Mouse (Mus musculus): ENCODE measurements around the gene Vangl1.
"Not testable (repeated sequence)": the region's sequence is repeated elsewhere in the genome, so short reads cannot be mapped to it uniquely, and the experiment has no call there.

Gene Vangl1

DNA sequence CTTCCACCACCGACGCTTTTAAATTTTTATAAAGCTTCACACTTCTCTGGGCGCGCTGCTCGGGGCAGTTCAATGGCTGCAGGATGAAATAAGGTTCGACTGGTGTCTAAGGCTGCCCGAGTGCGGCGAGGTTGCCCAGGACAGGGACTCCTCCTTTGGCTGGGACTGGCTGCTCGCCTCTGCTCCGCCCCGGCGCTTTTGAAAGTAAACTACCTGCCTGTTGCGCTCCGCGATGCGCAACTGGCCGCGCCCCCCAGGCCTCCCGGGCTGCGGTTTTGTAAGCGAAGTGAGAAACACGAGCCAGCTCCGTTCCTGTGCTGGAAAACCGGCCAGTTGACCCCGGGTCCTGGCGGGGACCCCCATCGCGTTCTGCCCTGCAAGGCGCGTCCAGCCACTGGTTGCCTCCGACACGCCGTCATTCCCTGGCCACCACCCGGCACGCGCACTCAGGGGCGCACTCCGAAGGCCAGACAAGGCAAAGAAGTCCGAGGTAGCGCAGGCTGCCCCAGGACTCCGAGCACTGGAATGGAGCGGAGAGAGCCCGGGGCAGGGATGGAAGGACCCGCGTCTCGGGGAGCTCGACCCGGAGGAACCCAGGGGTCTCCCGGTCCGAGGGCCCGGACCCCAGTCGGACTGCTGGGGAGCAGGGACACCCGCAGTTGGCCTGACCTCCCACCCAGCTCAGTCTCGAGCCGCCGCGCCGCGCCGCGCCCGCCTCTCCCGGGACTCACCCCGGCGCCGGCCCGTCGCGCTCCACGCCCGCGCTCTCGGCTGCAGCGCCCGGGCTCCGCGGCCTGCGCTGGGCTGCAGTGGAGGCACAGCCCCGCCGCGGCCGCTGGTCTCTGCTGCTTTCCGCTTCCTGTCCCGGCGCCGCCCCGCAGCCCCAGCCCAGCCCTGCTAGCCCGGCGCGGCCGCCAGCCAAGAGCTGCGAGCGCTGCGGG is at the start of gene Vangl1:
Gene Vangl1 (minus strand): TSS at position 913 of the 941 bp plus-strand sequence.
- in situ Hi-C loops (cut with MboI, MseI), result no loop called here

GRCm38 (mm10) chr3:102253554-102253953 is 49.1 kb upstream of the Vangl1 start:
- in situ Hi-C loops (cut with MboI, MseI), result no loop called here

DNA sequence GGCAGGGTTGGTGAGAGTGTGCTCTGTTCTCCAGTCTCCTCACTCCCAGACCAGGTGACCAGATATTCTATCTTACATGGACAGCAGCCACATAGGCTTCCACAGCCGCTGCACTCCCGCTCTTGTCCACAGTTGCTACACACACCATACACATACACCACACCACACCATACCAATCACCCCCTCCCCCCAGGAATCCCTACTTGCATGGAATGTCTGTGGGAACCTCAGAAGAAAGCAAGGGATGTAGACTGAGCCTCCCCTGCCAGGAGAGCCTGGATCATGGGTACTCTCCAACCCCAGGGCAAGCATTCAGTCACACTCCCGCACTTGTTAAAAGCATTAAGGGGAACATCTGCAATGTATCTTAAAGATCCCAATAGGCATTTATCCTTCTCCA is 48.4 kb upstream of the Vangl1 start:
- in situ Hi-C loops (cut with MboI, MseI), result no loop called here

GRCm38 (mm10) chr3:102250873-102251272 is 46.4 kb upstream of the Vangl1 start:
- in situ Hi-C loops (cut with MboI, MseI), result no loop called here

- in situ Hi-C loops (cut with MboI, MseI), result no loop called here
Measured at GRCm38 (mm10) chr3:102249401-102249991, 45.0 kb upstream of the Vangl1 start.

DNA sequence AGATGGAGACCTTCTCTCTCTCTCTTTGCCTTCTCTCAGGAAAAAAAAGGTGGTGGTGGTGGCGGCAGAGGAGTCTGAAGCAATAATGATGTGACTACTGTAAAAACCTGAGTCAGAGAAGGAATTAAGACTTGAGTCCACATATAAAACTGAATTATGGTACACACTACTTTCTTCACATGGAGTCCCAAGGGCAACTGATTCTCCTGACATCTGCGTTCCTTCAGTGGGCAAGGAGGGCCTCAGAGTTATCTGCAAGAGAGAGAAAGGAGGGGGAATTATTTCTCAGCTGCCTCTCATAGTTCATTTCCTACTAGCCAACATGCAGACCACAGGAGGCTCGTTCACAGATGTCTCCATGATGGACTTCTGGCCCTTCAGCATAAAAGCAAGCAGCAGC is 40.1 kb upstream of the Vangl1 start:
- in situ Hi-C loops (cut with MboI, MseI), result no loop called here

DNA sequence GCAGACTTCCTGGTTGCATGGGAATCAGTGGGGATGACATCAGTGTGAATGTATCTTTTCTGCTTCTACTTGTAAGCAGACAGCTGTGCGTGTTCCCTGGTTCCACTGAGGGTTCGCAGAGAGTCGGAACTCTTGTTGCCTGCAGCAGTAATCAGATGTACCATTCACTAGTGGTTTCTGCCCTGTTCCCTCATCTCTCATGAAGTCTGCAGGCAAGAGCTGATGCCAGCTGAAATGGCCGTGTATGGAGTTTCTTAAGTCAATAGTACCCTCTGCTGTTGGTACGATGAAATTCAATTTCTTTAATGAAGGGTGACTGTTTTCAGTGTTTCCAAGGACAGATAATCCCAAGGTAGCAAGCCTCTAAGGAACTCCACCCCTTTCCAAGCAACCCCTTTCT is 38.4 kb upstream of the Vangl1 start:
- in situ Hi-C loops (cut with MboI, MseI), result no loop called here

DNA sequence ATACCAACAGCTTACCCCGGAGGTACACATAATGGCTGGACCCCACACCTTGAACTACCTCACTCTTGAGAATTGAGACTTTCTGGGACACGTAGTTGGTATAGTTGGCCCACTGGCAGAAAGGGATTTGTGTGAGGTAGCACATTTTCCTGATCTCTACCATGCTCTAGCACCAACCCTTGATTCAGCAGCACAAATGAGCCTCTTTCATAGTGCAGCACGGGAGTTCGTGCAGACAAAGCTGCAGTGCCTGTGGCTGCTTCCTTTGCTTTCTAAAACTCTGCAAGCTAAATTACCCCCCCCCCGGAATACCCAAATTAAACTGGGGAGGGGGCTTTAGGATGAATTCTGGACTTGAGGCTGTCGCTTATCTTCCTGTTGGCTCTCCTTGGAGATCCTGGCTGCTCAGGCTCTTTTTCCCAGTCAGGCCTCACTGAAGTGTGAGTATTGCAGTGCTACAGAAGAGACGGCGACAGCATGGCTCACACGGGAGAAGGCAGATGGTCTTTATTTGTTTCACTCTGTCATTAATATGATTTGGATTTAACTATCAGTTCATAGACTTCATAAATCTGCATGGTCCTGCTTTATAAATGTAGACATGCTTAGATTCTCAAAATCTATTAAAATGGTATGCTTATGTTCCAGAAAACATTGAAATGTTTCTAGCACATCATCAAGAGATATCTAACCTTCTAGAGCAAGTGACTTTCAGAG is 27.1 kb upstream of the Vangl1 start:
- in situ Hi-C loops (cut with MboI, MseI), result no loop called here

GRCm38 (mm10) chr3:102222756-102223155 is 18.3 kb upstream of the Vangl1 start:
- in situ Hi-C loops (cut with MboI, MseI), result no loop called here

GRCm38 (mm10) chr3:102218301-102218700 is 13.8 kb upstream of the Vangl1 start:
- in situ Hi-C loops (cut with MboI, MseI), result no loop called here

DNA sequence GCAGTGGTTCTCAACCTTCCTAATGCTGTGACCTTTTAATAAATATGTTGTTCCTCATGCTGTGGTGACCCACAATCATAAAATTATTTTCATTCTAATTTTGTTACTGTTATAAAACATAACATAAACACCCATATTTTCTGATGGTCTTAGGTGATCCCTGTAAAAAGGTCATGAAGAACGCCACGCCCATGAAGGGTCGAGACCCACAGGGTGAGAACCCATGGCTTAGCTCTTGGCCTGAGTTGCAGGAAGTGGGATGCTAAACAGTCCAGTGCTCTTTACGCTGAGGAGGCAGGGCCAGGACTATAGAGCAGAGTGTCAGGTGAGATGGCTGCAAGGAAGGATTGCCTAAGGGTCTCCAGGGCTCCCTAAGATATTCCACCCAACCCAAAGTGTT is 10.2 kb upstream of the Vangl1 start:
- in situ Hi-C loops (cut with MboI, MseI), result no loop called here

GRCm38 (mm10) chr3:102214299-102214698 is 9.8 kb upstream of the Vangl1 start:
- in situ Hi-C loops (cut with MboI, MseI), result no loop called here

GRCm38 (mm10) chr3:102212896-102213295 is 8.4 kb upstream of the Vangl1 start:
- in situ Hi-C loops (cut with MboI, MseI), result no loop called here

DNA sequence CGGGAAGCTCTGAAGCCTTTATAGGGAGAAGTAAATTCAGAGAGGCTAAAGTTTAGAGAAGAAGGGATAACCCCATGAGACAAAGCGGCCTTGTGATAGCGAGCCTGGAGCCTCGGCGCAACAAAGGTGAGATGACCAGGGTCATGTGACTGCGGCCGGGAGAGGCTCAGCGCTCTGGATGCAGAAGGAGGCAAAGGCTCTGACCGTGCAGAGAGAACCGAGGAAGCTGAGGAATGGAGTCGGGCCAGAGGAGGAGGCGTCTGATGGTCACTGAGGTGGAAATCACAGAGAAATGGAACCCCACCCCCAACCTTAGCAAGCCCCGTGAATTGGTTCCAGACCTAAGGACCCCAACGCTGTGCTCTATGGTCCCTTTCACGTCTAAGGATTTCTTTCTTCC is 7.8 kb upstream of the Vangl1 start:
- in situ Hi-C loops (cut with MboI, MseI), result no loop called here

- in situ Hi-C loops (cut with MboI, MseI), result no loop called here
Measured at GRCm38 (mm10) chr3:102211340-102211739, 6.8 kb upstream of the Vangl1 start.

DNA sequence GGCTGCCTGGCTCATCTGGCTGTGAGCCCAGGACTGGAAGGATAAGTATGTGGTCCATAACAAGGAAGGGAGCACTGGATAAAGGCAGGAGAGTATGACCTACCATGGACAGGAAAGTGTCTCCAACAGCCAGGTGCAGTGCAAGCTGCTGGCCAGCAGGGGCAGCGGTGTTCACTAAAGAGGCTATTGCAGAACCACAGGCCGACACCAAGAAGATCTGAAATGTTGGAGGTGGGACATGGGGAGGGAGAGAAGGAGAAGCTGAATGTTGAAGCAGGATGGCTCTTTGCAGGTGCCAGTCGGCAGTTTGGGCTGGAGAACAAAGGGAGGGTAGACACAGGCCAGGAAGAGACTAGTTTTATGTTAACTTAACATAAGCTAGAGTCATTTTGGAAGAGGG is 6.3 kb upstream of the Vangl1 start:
- in situ Hi-C loops (cut with MboI, MseI), result no loop called here

DNA sequence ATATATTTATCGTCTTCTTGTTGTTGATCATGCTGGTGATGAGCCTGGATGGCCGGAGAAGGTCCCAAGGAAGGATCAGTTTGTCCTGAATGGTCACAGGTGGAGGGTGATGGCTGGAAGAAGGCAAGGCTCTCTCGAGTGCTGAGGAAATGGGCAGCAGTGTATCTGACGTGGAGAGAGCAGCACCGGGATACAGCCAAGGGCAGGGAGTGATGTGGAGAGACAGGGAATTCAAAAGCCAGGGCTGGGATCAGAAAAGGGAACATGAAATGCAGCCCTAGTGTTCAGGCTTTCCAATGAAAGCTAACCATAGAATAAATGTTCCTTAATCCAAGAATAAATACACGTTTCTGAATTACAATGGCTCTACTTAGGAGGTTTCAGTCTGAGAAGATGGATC is 4.4 kb upstream of the Vangl1 start:
- in situ Hi-C loops (cut with MboI, MseI), result no loop called here

GRCm38 (mm10) chr3:102205458-102205830 is 951 bp upstream of the Vangl1 start:
- in situ Hi-C loops (cut with MboI, MseI), result no loop called here

DNA sequence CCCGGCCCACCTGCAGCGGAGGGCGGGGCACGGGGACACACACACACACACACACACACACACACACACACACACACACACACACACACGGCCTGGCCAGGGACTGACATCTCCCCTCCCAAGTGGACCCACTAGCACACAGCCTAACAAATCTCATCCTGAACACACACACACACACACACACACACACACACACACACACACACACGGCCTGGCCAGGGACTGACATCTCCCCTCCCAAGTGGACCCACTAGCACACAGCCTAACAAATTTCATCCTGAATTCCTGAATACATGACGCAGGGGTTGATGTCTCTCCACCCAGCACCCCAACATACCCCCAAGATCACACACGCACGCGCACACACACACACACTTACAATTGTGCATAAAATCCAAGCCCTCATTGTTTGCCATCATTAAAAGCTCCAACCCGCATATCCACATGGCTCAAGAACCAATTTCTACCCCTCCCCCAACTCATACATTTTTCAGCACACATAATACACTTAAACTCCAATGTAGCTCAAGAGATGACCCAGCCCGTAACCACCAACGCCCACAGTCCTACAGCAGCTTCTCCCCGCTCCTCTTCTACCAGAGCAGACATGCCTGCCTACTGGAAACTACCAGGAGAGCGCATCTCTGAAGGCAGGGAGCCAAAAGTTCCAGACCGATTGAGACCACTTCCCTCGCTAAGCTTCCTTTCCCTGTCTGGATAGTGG is 403 bp upstream of the Vangl1 start:
- in situ Hi-C loops (cut with MboI, MseI), result not testable (repeated sequence)

GRCm38 (mm10) chr3:102203131-102203530 is 1.4 kb downstream of the Vangl1 start:
- in situ Hi-C loops (cut with MboI, MseI), result no loop called here

DNA sequence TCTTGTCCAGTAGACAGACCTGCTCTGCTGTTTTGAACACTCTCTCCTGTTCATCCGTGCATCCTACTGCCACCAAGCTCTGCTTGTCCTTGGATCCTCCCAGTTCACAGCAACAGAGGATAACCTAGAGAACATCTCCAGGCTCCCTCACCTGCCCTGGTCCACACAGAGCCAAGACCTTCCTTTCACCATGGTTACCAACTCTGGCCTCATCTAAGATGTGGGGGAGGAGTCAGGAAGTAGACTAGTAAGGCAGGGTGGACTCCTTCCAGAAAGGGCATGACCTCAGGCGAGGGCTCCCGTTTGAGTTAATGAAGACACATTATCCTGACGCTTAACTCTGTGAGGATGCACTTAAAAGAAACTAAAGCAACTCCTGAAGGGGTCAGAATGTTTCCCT is 4.5 kb downstream of the Vangl1 start:
- in situ Hi-C loops (cut with MboI, MseI), result loop anchor here in 1 of 2 experiments (25.0 kb wide), 1 partner anchor 1588 kb away; no protein-coding TSS in a partner anchor

- in situ Hi-C loops (cut with MboI, MseI), result loop anchor here in 1 of 2 experiments (25.0 kb wide), 1 partner anchor 1587 kb away; no protein-coding TSS in a partner anchor
Measured at GRCm38 (mm10) chr3:102199226-102199625, 5.3 kb downstream of the Vangl1 start.
